Mouse (Mus musculus): ENCODE results near the gene Dnajc12. TPM values are rescaled to one million over a fixed set of nuclear protein-coding genes. Genes with fewer than 3 reads are reported as not detected.
A peak's percentile ranks its signal among the peaks of the same experiment; 100 is the strongest.
"Not testable (repeated sequence)": the region's sequence is repeated elsewhere in the genome, so short reads cannot be mapped to it uniquely, and the experiment has no call there.

Dnajc12 gene
- polyA plus RNA-seq, 1 experiment from 2014 or later = 22.8 TPM

DNA sequence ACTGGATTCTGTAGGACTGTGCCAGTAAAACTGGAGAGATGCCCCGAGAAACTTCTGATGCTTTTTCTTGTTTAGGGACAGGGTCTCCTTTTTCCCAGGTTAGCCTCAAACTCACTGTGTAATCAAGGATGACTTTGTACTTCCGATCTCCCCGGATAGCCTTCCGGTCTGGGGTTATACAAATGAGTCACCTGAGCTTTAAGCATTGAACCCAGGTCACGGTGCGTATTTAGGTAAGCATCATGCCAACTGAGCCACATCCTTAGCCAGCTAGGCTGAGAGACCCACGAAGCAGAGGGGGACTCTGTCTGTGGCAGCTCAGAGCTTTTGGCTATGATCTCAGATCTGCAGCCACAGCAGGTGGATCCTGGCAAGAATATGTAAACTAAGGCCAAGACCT lies 31.6 kb upstream of the Dnajc12 start:
- ATAC-seq = no peak
- Histone ChIP-seq H3K4me3 (ENCODE audit: low read length) (no peak overlapping the region), H3K4me1 (ENCODE audit: control insufficient read depth, insufficient read depth, low read depth, low read length) (no peaks in the 10 kb centered on the region), H3K27me3 (replicated peaks; ENCODE audit: control insufficient read depth, insufficient read depth, low read length) (no peaks in the 10 kb centered on the region), H3K9ac (ENCODE audit: low read depth, low read length) (no peak overlapping the region), H3K4me2 (ENCODE audit: low read length) (no peak overlapping the region), H3K27ac (ENCODE audit: low read depth, low read length) (no peak overlapping the region), H3K9me3 (ENCODE audit: control insufficient read depth, low read length) (no peaks in the 10 kb centered on the region), H3K36me3 (ENCODE audit: control insufficient read depth, insufficient read depth, low read length) (no peaks in the 10 kb centered on the region)
- 91% methylated on average over 7 of the region's 7 CpGs for WGBS

DNA sequence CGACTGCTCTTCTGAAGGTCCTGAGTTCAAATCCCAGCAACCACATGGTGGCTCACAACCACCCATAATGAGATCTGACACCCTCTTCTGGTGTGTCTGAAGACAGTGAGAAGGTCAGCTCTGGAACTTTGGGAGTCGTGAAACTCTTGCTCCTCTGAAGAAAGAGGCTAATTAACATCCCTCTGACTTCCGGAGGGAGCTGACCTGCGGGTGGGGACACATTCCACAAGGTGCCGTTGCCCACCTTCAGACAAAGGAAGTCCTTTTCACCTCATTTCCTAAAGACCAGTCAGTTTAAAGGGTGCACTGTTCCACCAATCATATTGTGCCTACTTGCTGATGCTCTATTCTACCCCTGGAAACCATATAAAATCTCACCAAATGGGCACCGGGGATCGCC lies 31.1 kb upstream of the Dnajc12 start:
- H3K27me3 ChIP-seq (replicated peaks; ENCODE audit: control insufficient read depth, insufficient read depth, low read length); H3K4me1 ChIP-seq (ENCODE audit: control insufficient read depth, insufficient read depth, low read depth, low read length); ATAC-seq; H3K36me3 ChIP-seq (ENCODE audit: control insufficient read depth, insufficient read depth, low read length); H3K27ac ChIP-seq (ENCODE audit: low read depth, low read length); H3K4me3 ChIP-seq (ENCODE audit: low read length); H3K9ac ChIP-seq (ENCODE audit: low read depth, low read length); H3K9me3 ChIP-seq (ENCODE audit: control insufficient read depth, low read length); H3K4me2 ChIP-seq (ENCODE audit: low read length): not testable (repeated sequence)
- WGBS = 90% methylated on average over 7 of the region's 7 CpGs

DNA sequence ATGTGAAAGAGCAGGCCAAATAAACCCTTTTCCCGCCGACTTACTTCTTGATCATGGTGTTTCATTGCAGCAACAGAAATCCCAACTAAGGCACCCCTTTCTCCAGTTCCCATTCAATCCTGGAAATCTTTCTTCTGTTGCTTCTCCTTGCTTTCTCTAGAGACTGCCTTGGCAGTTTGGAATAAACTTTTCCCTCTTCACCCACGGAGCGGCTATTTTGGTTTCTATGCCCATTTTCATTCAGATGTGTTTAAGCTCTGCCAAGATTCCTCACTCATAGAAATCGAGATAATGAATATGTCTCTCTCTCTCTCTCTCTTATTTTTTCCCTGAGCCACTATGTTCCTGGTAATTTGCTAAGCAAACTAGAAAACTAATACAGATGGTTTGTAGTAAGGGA lies 30.1 kb upstream of the Dnajc12 start:
- Histone ChIP-seq H3K27me3 (replicated peaks; ENCODE audit: control insufficient read depth, insufficient read depth, low read length) (no peaks in the 10 kb centered on the region), H3K4me3 (ENCODE audit: low read length) (no peak overlapping the region), H3K9me3 (ENCODE audit: control insufficient read depth, low read length) (no peaks in the 10 kb centered on the region), H3K4me2 (ENCODE audit: low read length) (no peak overlapping the region), H3K4me1 (ENCODE audit: control insufficient read depth, insufficient read depth, low read depth, low read length) (no peaks in the 10 kb centered on the region), H3K27ac (ENCODE audit: low read depth, low read length) (no peak overlapping the region), H3K36me3 (ENCODE audit: control insufficient read depth, insufficient read depth, low read length) (no peaks in the 10 kb centered on the region), H3K9ac (ENCODE audit: low read depth, low read length) (no peak overlapping the region)
- ATAC-seq = no peak
- WGBS = 65% methylated on average over 5 of the region's 5 CpGs

DNA sequence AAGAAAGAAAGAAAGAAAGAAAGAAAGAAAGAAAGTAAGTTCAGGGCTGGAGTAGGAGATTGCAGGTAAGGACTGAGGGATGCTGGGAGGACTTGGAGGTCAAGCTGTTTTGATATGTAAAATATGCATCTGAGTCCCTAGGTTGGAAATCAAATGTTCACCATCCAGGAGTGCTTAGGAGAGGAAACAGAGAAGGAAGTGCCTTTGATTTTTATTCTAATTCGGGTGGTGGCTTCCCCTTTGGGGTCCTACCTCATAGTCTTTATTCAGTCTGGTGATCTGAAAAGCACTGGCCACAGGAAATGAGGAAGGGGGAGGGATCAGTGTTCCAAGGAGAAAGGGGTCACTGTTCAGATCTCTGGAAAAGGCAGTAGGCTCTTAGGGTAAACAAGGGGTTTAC lies 21.7 kb upstream of the Dnajc12 start:
- Histone ChIP-seq H3K27ac (ENCODE audit: low read depth, low read length) (no peak overlapping the region), H3K4me1 (ENCODE audit: control insufficient read depth, insufficient read depth, low read depth, low read length) (no peaks in the 10 kb centered on the region), H3K4me3 (ENCODE audit: low read length) (no peak overlapping the region), H3K9me3 (ENCODE audit: control insufficient read depth, low read length) (no peaks in the 10 kb centered on the region), H3K4me2 (ENCODE audit: low read length) (no peak overlapping the region), H3K36me3 (ENCODE audit: control insufficient read depth, insufficient read depth, low read length) (no peaks in the 10 kb centered on the region), H3K27me3 (replicated peaks; ENCODE audit: control insufficient read depth, insufficient read depth, low read length) (no peaks in the 10 kb centered on the region), H3K9ac (ENCODE audit: low read depth, low read length) (no peak overlapping the region)
- whole genome bisulfite sequencing = 66% methylated on average over 1 of the region's 1 CpGs
- ATAC-seq = no peak

DNA sequence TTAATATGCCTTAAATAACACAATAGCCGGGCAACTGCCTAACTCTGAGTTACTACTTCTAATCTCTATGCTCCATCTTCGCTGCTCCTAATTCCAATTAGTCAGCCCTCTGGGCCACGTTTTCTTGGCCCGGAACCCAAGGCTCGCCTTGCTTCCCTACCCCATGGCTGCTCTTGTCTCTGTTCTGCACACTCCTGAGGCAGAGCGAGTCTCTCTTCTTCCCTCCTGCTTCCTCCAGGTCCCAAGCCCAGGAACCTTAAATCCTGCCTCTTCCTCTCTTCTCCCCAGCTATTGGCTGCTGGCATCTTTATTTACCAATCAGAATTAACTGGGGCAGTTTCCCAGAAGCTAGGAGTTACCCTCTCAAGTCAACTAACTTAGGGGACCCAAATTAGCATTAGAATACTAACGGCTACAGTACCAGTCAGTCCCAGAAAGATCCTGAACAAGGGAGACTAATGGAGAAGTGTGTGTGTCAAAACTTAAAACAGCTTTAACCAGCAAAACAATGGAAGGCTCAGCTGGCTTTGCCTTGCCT lies 16.3 kb upstream of the Dnajc12 start:
- Histone ChIP-seq H3K27ac (ENCODE audit: low read depth, low read length) (no peak overlapping the region), H3K36me3 (ENCODE audit: control insufficient read depth, insufficient read depth, low read length) (no peaks in the 10 kb centered on the region), H3K4me1 (ENCODE audit: control insufficient read depth, insufficient read depth, low read depth, low read length) (no peaks in the 10 kb centered on the region), H3K9me3 (ENCODE audit: control insufficient read depth, low read length) (no peaks in the 10 kb centered on the region), H3K9ac (ENCODE audit: low read depth, low read length) (no peak overlapping the region), H3K4me2 (ENCODE audit: low read length) (peak overlapping the region; percentile 34; the same call in 1 of the 2 replicates), H3K27me3 (replicated peaks; ENCODE audit: control insufficient read depth, insufficient read depth, low read length) (no peaks in the 10 kb centered on the region), H3K4me3 (ENCODE audit: low read length) (no peak overlapping the region)
- WGBS = 53% methylated on average over 7 of the region's 7 CpGs
- 0 out of 2 replicates have a peak, but pooled peaks have one; percentile 17 for ATAC-seq

DNA sequence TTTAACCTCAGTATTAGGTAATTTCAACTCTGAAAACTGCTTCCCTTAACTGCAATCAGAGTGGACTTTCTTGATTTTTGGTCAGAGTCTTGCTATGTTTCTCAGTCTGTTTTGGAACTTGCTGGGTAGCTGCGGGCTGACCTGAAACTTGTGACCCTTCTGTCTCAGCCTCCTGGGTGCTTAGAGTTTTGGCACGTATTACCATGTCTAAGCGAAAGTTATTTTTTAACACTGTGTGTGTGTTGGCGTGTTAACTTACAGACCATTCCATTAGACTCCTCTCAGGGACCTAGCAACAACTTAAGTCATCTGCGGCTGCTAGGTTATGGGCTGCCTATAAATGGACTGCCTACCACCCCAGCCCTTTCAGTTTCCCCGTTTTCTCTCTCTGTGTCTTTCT lies 14.9 kb upstream of the Dnajc12 start:
- no peak overlapping the region for H3K9ac ChIP-seq (ENCODE audit: low read depth, low read length)
- WGBS = 78% methylated on average over 6 of the region's 6 CpGs
- no peaks in the 10 kb centered on the region for H3K27me3 ChIP-seq (replicated peaks; ENCODE audit: control insufficient read depth, insufficient read depth, low read length)
- no peak overlapping the region for H3K27ac ChIP-seq (ENCODE audit: low read depth, low read length)
- H3K9me3 ChIP-seq (ENCODE audit: control insufficient read depth, low read length) = no peaks in the 10 kb centered on the region
- H3K4me1 ChIP-seq (ENCODE audit: control insufficient read depth, insufficient read depth, low read depth, low read length) = no peaks in the 10 kb centered on the region
- H3K4me2 ChIP-seq (ENCODE audit: low read length) = no peak overlapping the region
- no peak for ATAC-seq
- no peak overlapping the region for H3K4me3 ChIP-seq (ENCODE audit: low read length)
- H3K36me3 ChIP-seq (ENCODE audit: control insufficient read depth, insufficient read depth, low read length) = no peaks in the 10 kb centered on the region

DNA sequence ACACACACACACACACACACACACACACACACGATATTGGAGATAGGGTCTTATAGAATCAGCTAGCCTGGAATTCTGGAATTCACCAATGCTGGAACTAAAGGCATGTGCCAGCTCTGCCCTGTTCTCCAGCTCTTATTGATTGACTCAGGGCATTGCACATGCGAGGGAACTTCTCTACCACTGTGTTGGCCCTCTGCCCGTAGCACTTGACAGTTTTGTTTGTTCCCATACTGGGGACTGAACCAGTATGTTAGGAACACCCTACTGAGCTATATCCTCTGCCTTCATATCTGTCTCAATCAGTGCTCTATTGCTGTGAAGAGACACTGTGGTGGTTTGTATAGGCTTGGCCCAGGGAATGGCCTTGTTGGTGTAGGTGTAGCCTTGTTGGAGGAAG lies 14.2 kb upstream of the Dnajc12 start:
- Histone ChIP-seq H3K27ac (ENCODE audit: low read depth, low read length) (no peak overlapping the region), H3K9me3 (ENCODE audit: control insufficient read depth, low read length) (no peaks in the 10 kb centered on the region), H3K9ac (ENCODE audit: low read depth, low read length) (no peak overlapping the region), H3K4me1 (ENCODE audit: control insufficient read depth, insufficient read depth, low read depth, low read length) (no peaks in the 10 kb centered on the region), H3K4me2 (ENCODE audit: low read length) (no peak overlapping the region), H3K27me3 (replicated peaks; ENCODE audit: control insufficient read depth, insufficient read depth, low read length) (no peaks in the 10 kb centered on the region), H3K36me3 (ENCODE audit: control insufficient read depth, insufficient read depth, low read length) (no peaks in the 10 kb centered on the region), H3K4me3 (ENCODE audit: low read length) (no peak overlapping the region)
- 76% methylated on average over 3 of the region's 3 CpGs for WGBS
- ATAC-seq = no peak

DNA sequence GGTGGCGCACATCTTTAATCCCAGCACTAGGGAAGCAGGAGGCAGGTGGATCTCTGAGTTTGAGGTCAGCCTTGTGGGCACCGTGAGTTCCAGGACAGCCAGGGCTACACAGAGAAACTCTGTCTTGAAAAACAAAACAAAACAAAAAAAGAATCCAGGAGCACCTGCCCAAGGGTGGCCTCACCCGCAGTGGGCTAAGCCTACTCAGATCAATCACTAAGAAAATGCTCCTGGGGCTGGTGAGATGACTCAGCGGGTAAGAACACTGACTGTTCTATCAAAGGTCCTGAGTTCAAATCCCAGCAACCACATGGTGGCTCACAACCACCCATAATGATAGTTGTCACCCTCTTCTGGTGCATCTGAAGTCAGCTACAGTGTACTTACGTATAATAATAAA lies 5.9 kb upstream of the Dnajc12 start:
- no peak overlapping the region for H3K27ac ChIP-seq (ENCODE audit: low read depth, low read length)
- H3K27me3 ChIP-seq (replicated peaks; ENCODE audit: control insufficient read depth, insufficient read depth, low read length) = no peaks in the 10 kb centered on the region; the same call in 1 of the 2 replicates
- no peaks in the 10 kb centered on the region for H3K36me3 ChIP-seq (ENCODE audit: control insufficient read depth, insufficient read depth, low read length)
- no peaks in the 10 kb centered on the region for H3K9me3 ChIP-seq (ENCODE audit: control insufficient read depth, low read length)
- ATAC-seq = no peak
- H3K9ac ChIP-seq (ENCODE audit: low read depth, low read length) = no peak overlapping the region
- 87% methylated on average over 5 of the region's 5 CpGs for WGBS
- no peak overlapping the region for H3K4me2 ChIP-seq (ENCODE audit: low read length)
- peaks cover 2% of the 10 kb centered on the region for H3K4me1 ChIP-seq (ENCODE audit: control insufficient read depth, insufficient read depth, low read depth, low read length)
- no peak overlapping the region for H3K4me3 ChIP-seq (ENCODE audit: low read length)

DNA sequence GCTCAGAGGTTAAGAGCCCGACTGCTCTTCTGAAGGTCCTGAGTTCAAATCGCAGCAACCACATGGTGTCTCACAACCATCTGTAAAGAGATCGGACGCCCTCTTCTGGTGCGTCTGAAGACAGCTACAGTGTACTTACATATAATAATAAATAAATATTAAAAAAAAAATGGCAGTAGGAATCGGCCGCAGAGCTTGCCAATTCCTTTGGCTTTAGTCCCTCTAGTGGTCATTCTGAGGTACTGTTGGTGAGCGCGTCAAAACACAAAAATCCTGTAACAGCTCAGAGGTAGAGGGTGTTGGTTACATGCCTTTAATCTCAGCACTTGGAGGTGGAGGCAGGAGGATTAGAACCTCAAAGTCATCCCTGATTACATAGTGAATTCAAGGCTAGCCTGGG lies 4.8 kb upstream of the Dnajc12 start:
- no peak overlapping the region for H3K27ac ChIP-seq (ENCODE audit: low read depth, low read length)
- no peak overlapping the region for H3K9ac ChIP-seq (ENCODE audit: low read depth, low read length)
- ATAC-seq = peak; percentile 29; the same call in 1 of the 2 replicates
- H3K9me3 ChIP-seq (ENCODE audit: control insufficient read depth, low read length) = no peaks in the 10 kb centered on the region
- no peak overlapping the region for H3K4me3 ChIP-seq (ENCODE audit: low read length)
- no peak overlapping the region for H3K4me2 ChIP-seq (ENCODE audit: low read length)
- H3K36me3 ChIP-seq (ENCODE audit: control insufficient read depth, insufficient read depth, low read length) = no peaks in the 10 kb centered on the region
- peaks cover 9% of the 10 kb centered on the region for H3K4me1 ChIP-seq (ENCODE audit: control insufficient read depth, insufficient read depth, low read depth, low read length)
- no peaks in the 10 kb centered on the region; the same call in 1 of the 2 replicates for H3K27me3 ChIP-seq (replicated peaks; ENCODE audit: control insufficient read depth, insufficient read depth, low read length)
- 23% methylated on average over 9 of the region's 9 CpGs for WGBS

Measured in hindbrain, embryonic 16.5 days (tissue).